Mouse (Mus musculus): Measurements from ENCODE around the gene Hltf.
"Not testable (repeated sequence)": the region's sequence is repeated elsewhere in the genome, so short reads cannot be mapped to it uniquely, and the experiment has no call there.

Hltf gene

DNA sequence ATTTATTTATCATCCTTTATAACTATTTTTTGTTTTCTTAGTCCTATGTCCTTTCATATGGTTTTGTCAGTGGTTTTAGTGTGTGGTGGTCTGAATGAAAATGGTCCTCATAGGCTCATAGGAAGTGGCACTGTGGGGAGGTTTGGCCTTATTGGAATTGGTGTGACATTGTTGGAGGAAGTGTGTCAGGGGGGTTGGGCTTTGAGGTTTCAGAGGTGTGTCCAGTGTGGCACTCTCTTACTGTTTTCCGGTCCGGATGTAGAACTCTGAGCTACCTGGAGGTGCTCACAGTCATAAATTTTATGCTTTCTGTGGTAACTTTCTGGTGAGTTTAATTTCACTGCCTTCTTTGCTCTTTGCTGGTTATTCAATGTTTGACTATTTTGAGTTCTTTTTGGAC lies 47.2 kb downstream of the Hltf start:
- no peak for DNase-seq

DNA sequence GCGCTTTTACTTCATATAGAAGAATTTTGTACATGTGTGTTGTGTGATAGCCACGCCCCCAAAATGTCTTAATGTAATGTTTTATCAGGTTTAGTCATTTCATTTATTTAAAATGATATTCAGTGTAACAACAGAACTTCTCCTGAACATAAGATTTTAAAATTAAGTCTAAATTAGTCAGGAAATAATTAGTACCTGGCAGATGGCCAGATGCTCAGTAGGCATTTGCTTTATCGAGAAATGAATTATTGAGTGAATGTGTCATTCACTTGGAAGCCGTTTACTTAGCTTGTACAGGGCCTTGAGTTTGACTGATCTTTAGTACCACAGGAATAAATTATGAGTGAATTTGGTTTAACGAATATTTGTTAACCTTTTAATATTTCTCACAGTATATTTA lies 51.3 kb downstream of the Hltf start:
- DNase-seq = no peak

- no peak for DNase-seq
These were observed 54.3 kb downstream of the Hltf start for GRCm38 (mm10) chr3:20111913-20112312.

GRCm38 (mm10) chr3:20119044-20119591 lies 61.5 kb downstream of the Hltf start:
- DNase-seq = no peak

DNA sequence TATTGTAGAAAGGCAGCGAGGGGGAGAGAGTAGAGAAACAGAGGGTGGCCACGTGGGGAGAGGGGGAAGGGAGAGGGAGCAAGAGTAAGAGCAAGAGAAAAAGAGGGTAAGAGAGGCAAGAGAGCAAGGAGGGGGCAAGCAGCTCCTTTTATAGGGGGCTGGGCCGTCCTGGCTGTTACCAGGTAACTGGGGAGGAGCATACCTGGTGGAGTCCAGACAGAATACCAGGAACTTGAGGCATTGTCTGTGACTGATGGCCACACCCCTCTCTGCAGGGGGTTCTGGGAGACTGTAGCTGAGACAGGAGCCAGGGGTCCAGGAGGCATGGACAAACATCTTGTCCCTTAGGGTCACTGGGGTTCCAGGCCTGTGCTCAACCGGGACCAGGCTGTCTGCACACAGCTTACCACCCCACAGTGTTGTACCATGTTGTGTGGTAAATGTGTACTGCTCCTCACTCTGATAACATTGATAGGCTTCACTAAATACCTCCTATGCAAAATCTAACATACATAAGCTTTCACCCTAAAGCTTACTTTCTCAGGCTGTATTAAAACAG lies 62.2 kb downstream of the Hltf start:
- no peak for DNase-seq

DNA sequence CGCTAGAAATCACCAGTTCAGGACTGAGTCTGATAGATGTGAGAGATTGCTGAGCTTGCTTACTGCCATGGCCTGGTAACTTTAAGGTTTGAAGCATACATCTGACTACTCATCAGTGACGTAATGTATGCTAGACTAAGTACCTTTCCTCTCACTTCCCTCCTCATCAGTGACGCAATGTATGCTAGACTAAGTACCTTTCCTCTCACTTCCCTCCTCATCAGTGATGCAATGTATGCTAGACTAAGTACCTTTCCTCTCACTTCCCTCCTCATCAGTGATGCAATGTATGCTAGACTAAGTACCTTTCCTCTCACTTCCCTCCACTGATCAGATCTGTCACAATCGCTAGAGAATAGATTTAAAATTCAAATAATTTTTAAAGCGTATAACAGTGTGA lies 64.0 kb downstream of the Hltf start:
- DNase-seq = not testable (repeated sequence)

DNA sequence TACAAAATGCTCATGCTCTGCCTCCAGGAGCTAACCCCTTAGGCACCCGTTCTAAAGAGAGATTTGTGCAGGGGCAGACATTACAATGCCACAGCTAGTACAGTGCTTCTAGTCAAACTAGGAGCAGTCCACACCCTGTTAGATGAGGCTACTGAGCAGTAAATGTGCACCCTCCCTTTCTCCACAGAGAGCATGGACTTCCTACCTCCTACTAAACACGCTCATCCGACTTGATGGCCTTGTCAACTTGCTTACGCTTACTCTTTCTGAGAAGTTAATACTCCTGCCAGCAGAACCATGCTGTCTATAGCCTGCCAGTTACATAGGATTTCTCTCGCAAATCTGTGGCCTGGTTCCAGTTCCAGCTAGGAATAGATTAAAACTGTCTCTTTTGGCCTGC lies 68.0 kb downstream of the Hltf start:
- no peak for DNase-seq

GRCm38 (mm10) chr3:20127047-20127595 lies 69.5 kb downstream of the Hltf start:
- no peak for DNase-seq

DNA sequence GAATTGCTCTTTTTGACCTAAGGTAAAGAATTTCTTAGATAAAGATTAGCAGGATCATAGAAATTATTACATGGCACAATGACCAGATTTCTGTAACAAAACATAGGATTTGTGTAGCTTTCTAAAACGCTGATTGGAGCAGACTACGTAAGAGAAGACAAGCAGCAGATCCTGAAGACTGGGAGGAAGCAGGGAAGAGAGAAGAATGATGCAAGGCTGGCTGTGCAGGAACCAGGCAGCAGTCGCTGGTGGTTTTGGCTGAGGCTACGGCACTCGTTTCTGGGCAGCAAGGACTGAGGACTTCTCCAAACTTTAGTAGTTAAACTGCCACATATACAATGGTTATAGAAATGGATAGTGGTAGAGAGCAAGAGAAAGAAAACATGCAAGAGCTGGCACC lies 71.9 kb downstream of the Hltf start:
- DNase-seq = no peak

DNA sequence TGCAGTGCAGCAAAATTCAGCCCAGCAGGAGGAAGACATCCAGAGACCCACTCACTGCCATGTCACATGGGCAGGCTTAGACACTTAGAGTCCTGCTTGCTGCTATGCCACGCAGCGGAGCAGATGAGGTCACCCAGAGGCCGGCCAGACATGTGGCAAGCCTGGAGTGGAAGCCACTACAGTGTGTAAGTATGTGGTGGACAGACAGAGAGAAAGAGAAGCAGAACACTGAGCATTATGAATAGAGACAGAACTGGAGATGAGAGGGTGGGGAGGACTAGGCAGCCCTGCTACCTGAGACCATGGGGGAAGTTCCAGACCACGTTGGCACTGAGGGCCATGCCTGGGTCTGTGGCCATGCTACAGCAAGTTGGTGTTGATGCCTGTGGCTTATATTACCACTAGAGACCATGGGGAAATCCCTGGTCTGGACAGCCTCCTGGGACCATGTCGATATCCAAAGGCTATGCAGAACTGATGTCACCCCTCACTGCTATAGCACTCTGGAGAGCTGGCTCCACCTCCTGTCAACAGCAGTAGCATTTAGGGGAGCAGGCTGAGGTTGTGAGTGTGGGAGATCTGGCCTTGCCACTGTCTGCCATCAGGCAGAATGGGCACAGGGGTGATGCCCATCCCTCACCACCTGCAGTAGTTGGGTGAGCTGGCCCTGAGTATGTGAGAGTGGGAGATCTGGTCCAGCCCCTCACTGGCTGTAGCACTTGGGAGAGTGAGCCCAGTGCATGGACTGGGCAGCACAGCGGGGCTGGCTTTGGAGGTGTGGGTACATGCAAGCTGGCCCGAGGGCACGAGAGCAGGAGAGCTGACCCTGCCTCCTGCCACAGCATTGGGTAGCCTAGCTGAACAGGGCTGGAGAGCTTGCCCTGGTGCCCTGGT lies 73.1 kb downstream of the Hltf start:
- DNase-seq = no peak

GRCm38 (mm10) chr3:20131350-20131720 lies 73.7 kb downstream of the Hltf start:
- DNase-seq = no peak

GRCm38 (mm10) chr3:20132731-20133130 lies 75.1 kb downstream of the Hltf start:
- no peak for DNase-seq

GRCm38 (mm10) chr3:20133745-20134144 lies 76.1 kb downstream of the Hltf start:
- no peak for DNase-seq

DNA sequence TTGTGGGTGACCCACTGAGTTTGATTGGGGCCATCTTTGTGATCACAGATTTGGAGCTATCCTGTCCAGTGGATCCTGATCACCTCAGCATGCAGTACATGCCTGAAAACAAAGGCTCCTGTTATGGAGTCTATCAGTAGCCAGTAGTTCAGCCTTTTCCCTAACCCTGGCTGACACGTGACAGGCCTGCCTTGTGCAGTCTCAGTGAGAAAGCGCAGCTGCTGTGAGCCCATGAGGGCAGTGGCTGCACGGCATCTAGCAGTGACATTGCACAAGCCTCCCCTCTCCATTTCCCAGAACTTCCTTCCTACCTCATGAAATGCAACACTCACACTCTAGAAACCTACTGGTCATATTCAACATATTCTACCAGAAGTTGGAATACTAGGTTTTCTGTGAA lies 76.9 kb downstream of the Hltf start:
- DNase-seq = no peak

DNA sequence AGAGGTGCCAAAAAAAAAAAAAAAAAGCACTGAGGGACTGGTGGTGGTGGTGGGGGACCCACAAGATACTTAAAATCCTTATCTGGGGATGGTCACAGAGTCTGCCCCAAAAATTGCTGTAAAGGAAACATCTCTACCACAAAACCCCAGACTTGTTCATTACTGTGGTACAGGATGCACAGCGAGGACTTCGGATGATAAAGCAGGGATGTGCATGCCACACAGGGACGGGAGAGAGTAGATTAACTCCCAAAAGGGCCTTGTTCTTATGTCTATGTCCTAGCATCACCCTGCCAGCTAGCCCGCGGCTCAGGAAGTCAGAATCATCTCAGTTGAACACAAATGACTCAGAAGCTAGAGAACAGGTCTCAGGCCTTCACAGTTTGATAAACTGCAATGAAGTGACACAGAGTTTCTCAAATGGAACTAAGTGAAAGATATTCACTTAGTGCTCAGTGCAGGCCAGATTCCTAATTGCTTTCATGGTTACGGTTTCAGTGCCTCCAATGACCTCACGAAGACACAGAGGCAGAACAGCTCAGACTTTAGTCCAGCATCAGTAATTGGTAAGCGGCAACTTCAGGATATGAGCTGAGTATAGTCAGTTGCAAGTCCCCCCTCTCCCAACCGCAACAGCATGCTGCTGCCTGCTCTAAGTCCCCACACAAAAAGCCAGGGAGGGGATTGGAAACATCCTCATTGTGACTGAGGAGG lies 79.4 kb downstream of the Hltf start:
- no peak for DNase-seq

DNA sequence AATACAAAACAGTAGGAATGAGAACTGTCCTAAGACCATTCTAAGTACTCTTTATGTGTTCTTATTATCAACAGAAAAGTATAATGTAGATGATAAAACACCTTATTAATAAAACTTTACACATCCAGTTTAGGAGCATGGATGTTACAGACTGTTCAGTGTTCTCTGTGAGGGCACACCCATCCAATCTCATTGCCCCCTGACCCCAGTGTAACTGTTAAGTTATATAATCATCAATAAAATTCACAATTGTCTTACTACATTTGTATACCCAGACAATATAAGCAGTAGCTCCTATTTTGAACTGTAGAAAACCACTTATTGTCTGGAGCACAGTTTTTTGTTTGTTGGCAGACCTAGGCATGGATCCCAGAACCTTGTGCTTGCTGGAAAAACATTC lies 83.6 kb downstream of the Hltf start:
- no peak for DNase-seq

GRCm38 (mm10) chr3:20141679-20142078 lies 84.1 kb downstream of the Hltf start:
- DNase-seq = no peak

DNA sequence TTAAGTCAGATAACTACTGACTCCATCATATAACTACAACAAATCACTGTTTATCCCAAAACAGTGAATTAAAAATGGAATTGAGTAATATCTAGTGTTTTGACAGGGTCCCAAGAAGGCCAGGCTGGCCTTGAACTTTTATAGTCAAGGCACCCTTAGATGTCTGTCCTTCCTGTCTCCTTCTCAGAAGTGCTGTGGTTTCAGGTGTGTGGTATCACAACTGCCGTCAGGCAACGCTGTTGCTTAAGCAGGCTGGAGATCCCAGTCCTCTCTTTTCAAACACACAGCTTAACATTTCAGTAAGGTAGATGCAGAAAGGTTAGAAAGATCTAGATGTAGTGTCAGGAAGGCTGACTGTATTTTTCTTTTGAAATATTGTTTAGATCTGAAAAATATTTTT lies 84.5 kb downstream of the Hltf start:
- DNase-seq = no peak

DNA sequence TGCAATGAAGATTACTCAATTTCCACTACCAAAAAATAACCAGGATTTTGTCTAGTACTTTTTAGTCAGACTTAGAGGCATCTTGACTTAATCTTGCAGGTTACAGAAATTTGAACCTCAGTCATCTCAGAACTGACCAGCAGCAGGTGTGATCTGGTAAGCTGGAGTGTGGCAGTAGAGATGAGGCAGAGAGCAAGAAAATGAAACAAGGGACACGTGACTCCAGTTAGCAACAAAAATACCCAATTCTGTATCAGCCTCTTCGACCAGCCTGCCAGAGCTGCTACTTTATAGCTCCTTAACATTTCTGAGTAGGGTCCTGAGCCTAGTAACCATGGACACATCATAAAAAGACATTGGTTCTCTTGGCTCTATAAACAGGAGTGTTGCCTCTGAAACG lies 85.0 kb downstream of the Hltf start:
- DNase-seq = no peak

GRCm38 (mm10) chr3:20143726-20144125 lies 86.1 kb downstream of the Hltf start:
- DNase-seq = no peak

GRCm38 (mm10) chr3:20144401-20144800 lies 86.8 kb downstream of the Hltf start:
- no peak for DNase-seq

DNA sequence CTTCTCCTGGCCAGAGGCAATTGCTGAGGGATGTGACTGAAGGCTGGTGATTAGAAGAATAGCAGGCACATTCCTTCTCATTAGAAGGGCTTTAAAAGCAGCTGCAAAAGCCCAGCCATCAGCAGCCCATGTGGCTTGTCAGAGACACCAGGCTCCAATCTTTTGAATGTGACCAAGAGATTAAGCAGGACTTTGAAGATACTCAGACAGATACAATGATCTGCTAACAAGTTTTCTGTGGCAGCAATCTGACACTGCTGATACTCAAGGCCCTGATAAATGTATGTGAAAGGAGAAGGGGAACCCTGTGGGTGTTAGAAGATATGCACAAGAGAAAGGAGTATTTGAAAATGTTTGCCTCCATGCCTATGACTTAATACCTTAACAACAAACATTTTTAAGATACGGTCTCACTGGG lies 88.1 kb downstream of the Hltf start:
- DNase-seq = no peak

DNA sequence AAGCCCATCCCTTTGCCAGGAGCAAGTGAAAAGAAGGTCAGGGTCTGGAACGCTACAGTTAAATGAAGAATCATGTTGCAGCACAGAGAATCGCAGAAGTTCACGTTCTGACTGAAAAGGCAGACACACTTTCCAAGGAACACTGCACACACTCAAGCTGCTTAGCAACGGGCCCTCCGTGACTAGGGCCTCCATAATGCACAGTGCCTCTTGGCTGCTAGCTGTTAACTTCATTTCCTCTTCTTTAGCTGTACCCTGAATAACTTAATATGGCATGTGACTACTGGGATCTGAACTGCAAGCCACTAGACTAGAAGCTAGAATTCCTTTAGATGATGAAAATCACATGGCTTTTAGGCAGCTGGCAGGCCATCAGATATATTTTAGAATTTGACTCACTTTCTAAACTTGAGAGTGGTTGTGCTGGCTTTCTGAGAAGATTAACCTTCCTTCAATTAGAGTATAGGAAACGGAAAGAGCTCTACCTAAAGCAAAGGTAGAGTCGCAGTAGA lies 89.3 kb downstream of the Hltf start:
- DNase-seq = no peak
